Mouse (Mus musculus): ENCODE measurements at regions not wholly inside any gene's neighbourhood (a gene's known extent, or its start where the extent isn't known, plus 50 kb on each side); places are given as distances from the start of the nearest gene placed in this dataset.
A peak's percentile ranks its signal among the peaks of the same experiment; 100 is the strongest.

GRCm38 (mm10) chr15:24993325-24993673 is 420.3 kb downstream of the Basp1 start:
- Histone ChIP-seq H3K27ac (0 out of 2 replicates have a peak overlapping the region, but pooled peaks have one; percentile 51), H3K4me1 (replicated peaks) (no peaks in the 10 kb centered on the region), H3K4me2 (replicated peaks) (no peak overlapping the region), H3K27me3 (no peaks in the 10 kb centered on the region), H3K9me3 (no peaks in the 10 kb centered on the region), H3K9ac (replicated peaks) (no peak overlapping the region), H3K36me3 (no peaks in the 10 kb centered on the region), H3K4me3 (replicated peaks) (no peak overlapping the region)
- peak; percentile 57 for ATAC-seq
- WGBS: 70% methylated on average over 2 of the region's 2 CpGs

- H3K27me3 ChIP-seq: no peaks in the 10 kb centered on the region
- H3K9ac ChIP-seq (replicated peaks): no peak overlapping the region
- no peaks in the 10 kb centered on the region for H3K4me1 ChIP-seq (replicated peaks)
- H3K4me2 ChIP-seq (replicated peaks): peak overlapping the region; percentile 9; the same call in 1 of the 2 replicates
- no peaks in the 10 kb centered on the region for H3K9me3 ChIP-seq
- WGBS: 67% methylated on average over 14 of the region's 14 CpGs
- ATAC-seq: peak; percentile 91
- no peak overlapping the region for H3K4me3 ChIP-seq (replicated peaks)
- H3K27ac ChIP-seq: peak overlapping the region; percentile 75
- no peaks in the 10 kb centered on the region for H3K36me3 ChIP-seq
Observed at GRCm38 (mm10) chr15:24992665-24993324, 420.8 kb downstream of the Basp1 start.

GRCm38 (mm10) chr15:24990082-24990786 is 423.3 kb downstream of the Basp1 start:
- no peaks in the 10 kb centered on the region for H3K27me3 ChIP-seq
- no peaks in the 10 kb centered on the region for H3K36me3 ChIP-seq
- H3K4me1 ChIP-seq (replicated peaks): no peaks in the 10 kb centered on the region
- no peak overlapping the region for H3K9ac ChIP-seq (replicated peaks)
- H3K9me3 ChIP-seq: no peaks in the 10 kb centered on the region
- 75% methylated on average over 5 of the region's 5 CpGs for WGBS
- no peak for ATAC-seq
- no peak overlapping the region for H3K27ac ChIP-seq
- no peak overlapping the region for H3K4me2 ChIP-seq (replicated peaks)
- H3K4me3 ChIP-seq (replicated peaks): no peak overlapping the region

- no peaks in the 10 kb centered on the region for H3K36me3 ChIP-seq
- H3K9me3 ChIP-seq: no peaks in the 10 kb centered on the region
- H3K27me3 ChIP-seq: no peaks in the 10 kb centered on the region
- H3K4me3 ChIP-seq (replicated peaks): no peak overlapping the region
- no peak for ATAC-seq
- no peak overlapping the region for H3K9ac ChIP-seq (replicated peaks)
- 21% methylated on average over 4 of the region's 4 CpGs for WGBS
- H3K4me2 ChIP-seq (replicated peaks): no peak overlapping the region
- no peak overlapping the region for H3K27ac ChIP-seq
- no peaks in the 10 kb centered on the region for H3K4me1 ChIP-seq (replicated peaks)
Observed at GRCm38 (mm10) chr15:24980841-24981240, 432.7 kb downstream of the Basp1 start.

GRCm38 (mm10) chr15:24972020-24972419 is 441.5 kb downstream of the Basp1 start:
- Histone ChIP-seq H3K9ac (replicated peaks) (no peak overlapping the region), H3K27ac (no peak overlapping the region), H3K9me3 (no peaks in the 10 kb centered on the region), H3K4me2 (replicated peaks) (no peak overlapping the region), H3K36me3 (no peaks in the 10 kb centered on the region), H3K27me3 (no peaks in the 10 kb centered on the region), H3K4me1 (replicated peaks) (peaks cover 5% of the 10 kb centered on the region; the same call in 1 of the 2 replicates), H3K4me3 (replicated peaks) (no peak overlapping the region)
- 72% methylated on average over 5 of the region's 5 CpGs for WGBS
- ATAC-seq: no peak

- WGBS: 51% methylated on average over 2 of the region's 2 CpGs
- peak; percentile 65; the same call in 1 of the 2 replicates for ATAC-seq
- 0 out of 2 replicates have a peak overlapping the region, but pooled peaks have one; percentile 14 for H3K27ac ChIP-seq
Observed at GRCm38 (mm10) chr15:24969391-24969812, 444.2 kb downstream of the Basp1 start.

GRCm38 (mm10) chr15:24968636-24969317 is 444.8 kb downstream of the Basp1 start:
- WGBS: 93% methylated on average over 7 of the region's 7 CpGs
- Histone ChIP-seq H3K27ac (no peak overlapping the region), H3K36me3 (no peaks in the 10 kb centered on the region), H3K9me3 (no peaks in the 10 kb centered on the region), H3K4me3 (replicated peaks) (no peak overlapping the region), H3K9ac (replicated peaks) (no peak overlapping the region), H3K4me2 (replicated peaks) (no peak overlapping the region), H3K4me1 (replicated peaks) (peaks cover 5% of the 10 kb centered on the region; the same call in 1 of the 2 replicates), H3K27me3 (no peaks in the 10 kb centered on the region)
- no peak for ATAC-seq

More at GRCm38 (mm10) chr15:24969391-24969812, 444.2 kb downstream of the Basp1 start:
- Histone ChIP-seq H3K27me3 (no peaks in the 10 kb centered on the region), H3K4me2 (replicated peaks) (no peak overlapping the region), H3K4me3 (replicated peaks) (no peak overlapping the region), H3K4me1 (replicated peaks) (peaks cover 5% of the 10 kb centered on the region; the same call in 1 of the 2 replicates), H3K36me3 (no peaks in the 10 kb centered on the region), H3K9me3 (no peaks in the 10 kb centered on the region), H3K9ac (replicated peaks) (no peak overlapping the region)

- no peak overlapping the region for H3K9ac ChIP-seq (replicated peaks)
- H3K27me3 ChIP-seq: no peaks in the 10 kb centered on the region
- H3K4me2 ChIP-seq (replicated peaks): no peak overlapping the region
- 84% methylated on average over 2 of the region's 2 CpGs for WGBS
- H3K27ac ChIP-seq: no peak overlapping the region
- H3K4me1 ChIP-seq (replicated peaks): no peaks in the 10 kb centered on the region
- no peak for ATAC-seq
- no peaks in the 10 kb centered on the region for H3K36me3 ChIP-seq
- no peak overlapping the region for H3K4me3 ChIP-seq (replicated peaks)
- no peaks in the 10 kb centered on the region for H3K9me3 ChIP-seq
Observed at GRCm38 (mm10) chr15:24929742-24930141, 483.8 kb downstream of the Basp1 start.

- Histone ChIP-seq H3K4me1 (replicated peaks) (peaks cover 5% of the 10 kb centered on the region; the same call in 1 of the 2 replicates), H3K27me3 (no peaks in the 10 kb centered on the region), H3K4me3 (replicated peaks) (no peak overlapping the region), H3K9ac (replicated peaks) (no peak overlapping the region), H3K36me3 (no peaks in the 10 kb centered on the region), H3K27ac (no peak overlapping the region), H3K4me2 (replicated peaks) (no peak overlapping the region), H3K9me3 (no peaks in the 10 kb centered on the region)
- WGBS: 66% methylated on average over 1 of the region's 1 CpGs
- no peak for ATAC-seq
Observed at GRCm38 (mm10) chr15:24911866-24912265, 501.7 kb downstream of the Basp1 start.

- no peak for ATAC-seq
- no peak overlapping the region for H3K4me3 ChIP-seq (replicated peaks)
- no peaks in the 10 kb centered on the region for H3K36me3 ChIP-seq
- H3K9ac ChIP-seq (replicated peaks): no peak overlapping the region
- peaks cover 5% of the 10 kb centered on the region; the same call in 1 of the 2 replicates for H3K4me1 ChIP-seq (replicated peaks)
- H3K9me3 ChIP-seq: no peaks in the 10 kb centered on the region
- no peak overlapping the region for H3K4me2 ChIP-seq (replicated peaks)
- 50% methylated on average over 1 of the region's 1 CpGs for WGBS
- 0 out of 2 replicates have a peak overlapping the region, but pooled peaks have one; percentile 26 for H3K27ac ChIP-seq
- no peaks in the 10 kb centered on the region for H3K27me3 ChIP-seq
Observed at GRCm38 (mm10) chr15:24911466-24911865, 502.1 kb downstream of the Basp1 start.

GRCm38 (mm10) chr15:24906957-24907356 is 506.6 kb downstream of the Basp1 start:
- Histone ChIP-seq H3K4me1 (replicated peaks) (peaks cover 5% of the 10 kb centered on the region; the same call in 1 of the 2 replicates), H3K4me2 (replicated peaks) (no peak overlapping the region), H3K4me3 (replicated peaks) (no peak overlapping the region), H3K9me3 (no peaks in the 10 kb centered on the region), H3K9ac (replicated peaks) (no peak overlapping the region), H3K27ac (no peak overlapping the region), H3K36me3 (no peaks in the 10 kb centered on the region), H3K27me3 (no peaks in the 10 kb centered on the region)
- no peak for ATAC-seq
- WGBS: 76% methylated on average over 4 of the region's 4 CpGs

- H3K9ac ChIP-seq (replicated peaks): no peak overlapping the region
- H3K9me3 ChIP-seq: no peaks in the 10 kb centered on the region
- 18% methylated on average over 1 of the region's 1 CpGs for WGBS
- H3K4me2 ChIP-seq (replicated peaks): no peak overlapping the region
- peaks cover 28% of the 10 kb centered on the region for H3K4me1 ChIP-seq (replicated peaks)
- no peaks in the 10 kb centered on the region for H3K36me3 ChIP-seq
- peak overlapping the region; percentile 65 for H3K27ac ChIP-seq
- H3K27me3 ChIP-seq: no peaks in the 10 kb centered on the region
- no peak overlapping the region for H3K4me3 ChIP-seq (replicated peaks)
- ATAC-seq: peak; percentile 25; the same call in 1 of the 2 replicates
Observed at GRCm38 (mm10) chr15:24878846-24879245, 534.7 kb downstream of the Basp1 start.

All from midbrain, embryonic 13.5 days (tissue).